Mouse (Mus musculus) forebrain, embryonic 13.5 days (tissue): ENCODE data around the gene 4931428F04Rik. TPM values are rescaled to one million over a fixed set of nuclear protein-coding genes. Genes with fewer than 3 reads are reported as not detected.

Source experiments
- microRNA counts: library from miRNA; unstranded; fragments of <30 nt; microRNA quantifications from one replicate; lab custom pipeline; 2016
- microRNA-seq: library from miRNA; unstranded; fragments of <30 nt; microRNA quantifications from one replicate; pipeline ENCODE4, GENCODE M21; 2016
- polyA plus RNA-seq: library from polyadenylated mRNA; unstranded; fragments of >200 nt; fragmentation: Nextera tagmentation; extraction: Ambion mirVana; gene quantifications from 2 replicates; pipeline ENCODE4 v1.2.1, GENCODE M21; 2015

4931428F04Rik gene
- polyA plus RNA-seq, 1 experiment from 2014 or later = 57.4 TPM

MicroRNA genes within 50 kb of the gene (microRNA counts, 519-probe panel; counts per million panel counts)
- microRNA mmu-miR-328 (lab: Ali Mortazavi, UCI) = 3,174 counts per million, percentile 68 among the panel's probes with 10 or more counts

Small RNA genes within 50 kb of the gene (microRNA-seq; reads per million reads assigned to microRNA genes)
- gene Gm27320 (not detected), gene Mir328 (295 reads per million, percentile 65 among the genes with 10 or more reads in this experiment)

Other genes with a start within 250 kb of the 4931428F04Rik start
- gene Ces3a, start 241.3 kb downstream of the 4931428F04Rik start, polyA plus RNA-seq = not detected in 2 replicates
- gene Ces3b, start 206.1 kb downstream of the 4931428F04Rik start, polyA plus RNA-seq = not detected in 2 replicates
- 0.09 TPM in 1 of 2 replicates, not detected in the other for gene Ces4a, start 158.1 kb downstream of the 4931428F04Rik start, polyA plus RNA-seq
- 38.3 and 40.1 TPM in 2 replicates for gene Cbfb, start 119.2 kb downstream of the 4931428F04Rik start, polyA plus RNA-seq
- 25.2 and 26.4 TPM in 2 replicates for gene D230025D16Rik, start 64.7 kb downstream of the 4931428F04Rik start, polyA plus RNA-seq
- gene B3gnt9, start 34.7 kb downstream of the 4931428F04Rik start, polyA plus RNA-seq = 1.3 and 2.4 TPM in 2 replicates
- gene Tradd, start 25.3 kb downstream of the 4931428F04Rik start, polyA plus RNA-seq = 13.2 and 13.3 TPM in 2 replicates
- 0.44 and 0.58 TPM in 2 replicates for gene Fbxl8, start 25.2 kb downstream of the 4931428F04Rik start, polyA plus RNA-seq
- gene Hsf4, start 20.1 kb downstream of the 4931428F04Rik start, polyA plus RNA-seq = 0.10 and 0.13 TPM in 2 replicates
- gene Nol3, start 13.7 kb downstream of the 4931428F04Rik start, polyA plus RNA-seq = 2.4 and 3.0 TPM in 2 replicates
- gene Exoc3l, start 6.2 kb upstream of the 4931428F04Rik start, polyA plus RNA-seq = 9.8 and 10.3 TPM in 2 replicates
- gene E2f4, start 7.8 kb upstream of the 4931428F04Rik start, polyA plus RNA-seq = 56.9 and 60.6 TPM in 2 replicates
- gene Elmo3, start 15.7 kb upstream of the 4931428F04Rik start, polyA plus RNA-seq = 0.75 and 0.83 TPM in 2 replicates
- 0.61 and 0.94 TPM in 2 replicates for gene Lrrc29, start 36.4 kb upstream of the 4931428F04Rik start, polyA plus RNA-seq
- 107 and 109 TPM in 2 replicates for gene Tmem208, start 36.5 kb upstream of the 4931428F04Rik start, polyA plus RNA-seq
- gene Fhod1, start 58.1 kb upstream of the 4931428F04Rik start, polyA plus RNA-seq = 0.81 and 0.97 TPM in 2 replicates
- 4.6 and 5.0 TPM in 2 replicates for gene Slc9a5, start 59.0 kb upstream of the 4931428F04Rik start, polyA plus RNA-seq
- 0.85 and 1.1 TPM in 2 replicates for gene Plekhg4, start 83.4 kb upstream of the 4931428F04Rik start, polyA plus RNA-seq
- gene Kctd19, start 123.6 kb upstream of the 4931428F04Rik start, polyA plus RNA-seq = not detected in 2 replicates
- 0.44 and 0.98 TPM in 2 replicates for gene Lrrc36, start 123.7 kb upstream of the 4931428F04Rik start, polyA plus RNA-seq
- gene Tppp3, start 181.7 kb upstream of the 4931428F04Rik start, polyA plus RNA-seq = 34.6 and 40.4 TPM in 2 replicates
- 20.6 and 24.8 TPM in 2 replicates for gene Zdhhc1, start 207.0 kb upstream of the 4931428F04Rik start, polyA plus RNA-seq
- 3.9 and 6.1 TPM in 2 replicates for gene Hsd11b2, start 228.9 kb upstream of the 4931428F04Rik start, polyA plus RNA-seq